Comparison of ENCODE assay signal across 11 mouse cellular contexts in genomic region chr17:87472879-87473278, GRCm38 (mm10). TPM values are rescaled to one million over a fixed set of nuclear protein-coding genes. Genes with fewer than 3 reads are reported as not detected.
DNase-seq lines count a peak whose midpoint lies in the region; ATAC-seq and TF ChIP-seq lines count a peak whose summit lies in the region.
"Had no signal": no experiment of that assay in that cellular context is flagged by ENCODE, and none has a peak within 500 bp of the region (broad histone marks: within the 10 kb centered on the region; RNA-seq: fewer than 3 reads in every experiment).

No protein-coding gene starts in this region.

- H3K36me3 ChIP-seq in forebrain, postnatal 0 days (ENCODE audit: insufficient read depth): no peaks in the 10 kb centered on the region
- H3K36me3 ChIP-seq in forebrain, embryonic 15.5 days: no peaks in the 10 kb centered on the region
- no peaks in the 10 kb centered on the region for H3K36me3 ChIP-seq in limb, embryonic 12.5 days
- H3K36me3 ChIP-seq in limb, embryonic 10.5 days: no peaks in the 10 kb centered on the region
- no peaks in the 10 kb centered on the region for H3K36me3 ChIP-seq in limb, embryonic 13.5 days
- H3K36me3 ChIP-seq in neural tube, embryonic 13.5 days: no peaks in the 10 kb centered on the region
- H3K36me3 ChIP-seq: midbrain, embryonic 12.5 days had no signal

- H3K9me3 ChIP-seq in forebrain, postnatal 0 days (ENCODE audit: low read length): no peaks in the 10 kb centered on the region
- H3K9me3 ChIP-seq in forebrain, embryonic 15.5 days: no peaks in the 10 kb centered on the region
- no peaks in the 10 kb centered on the region for H3K9me3 ChIP-seq in limb, embryonic 12.5 days
- H3K9me3 ChIP-seq in limb, embryonic 10.5 days (replicated peaks): no peaks in the 10 kb centered on the region
- no peaks in the 10 kb centered on the region for H3K9me3 ChIP-seq in limb, embryonic 13.5 days
- no peaks in the 10 kb centered on the region for H3K9me3 ChIP-seq in neural tube, embryonic 13.5 days
- H3K9me3 ChIP-seq: midbrain, embryonic 12.5 days had no signal

- H3K4me3 ChIP-seq in forebrain, postnatal 0 days (ENCODE audit: low read depth, low read length): no peak overlapping the region
- H3K4me3 ChIP-seq in forebrain, embryonic 15.5 days: no peak overlapping the region
- H3K4me3 ChIP-seq in limb, embryonic 12.5 days (replicated peaks): no peak overlapping the region
- H3K4me3 ChIP-seq in limb, embryonic 10.5 days: no peak overlapping the region
- H3K4me3 ChIP-seq in limb, embryonic 13.5 days: peak overlapping the region; percentile 40; the same call in 1 of the 2 replicates
- no peak overlapping the region for H3K4me3 ChIP-seq in neural tube, embryonic 13.5 days

- H3K4me1 ChIP-seq in forebrain, postnatal 0 days (ENCODE audit: insufficient read depth): peaks cover 20% of the 10 kb centered on the region
- peaks cover 25% of the 10 kb centered on the region for H3K4me1 ChIP-seq in forebrain, embryonic 15.5 days
- peaks cover 26% of the 10 kb centered on the region for H3K4me1 ChIP-seq in limb, embryonic 12.5 days (replicated peaks)
- H3K4me1 ChIP-seq in limb, embryonic 10.5 days: peaks cover 29% of the 10 kb centered on the region
- peaks cover 30% of the 10 kb centered on the region for H3K4me1 ChIP-seq in limb, embryonic 13.5 days
- peaks cover 33% of the 10 kb centered on the region for H3K4me1 ChIP-seq in neural tube, embryonic 13.5 days (replicated peaks)

- no peak for TF ChIP-seq CTCF in forebrain, postnatal 0 days (IDR thresholded peaks at IDR 0.05; ENCODE audit: low read depth)

- H3K27ac ChIP-seq in forebrain, postnatal 0 days (ENCODE audit: low read depth, low read length): peak overlapping the region; percentile 64
- no peak overlapping the region for H3K27ac ChIP-seq in forebrain, embryonic 15.5 days (replicated peaks)
- H3K27ac ChIP-seq in limb, embryonic 12.5 days: no peak overlapping the region
- no peak overlapping the region for H3K27ac ChIP-seq in limb, embryonic 10.5 days
- H3K27ac ChIP-seq in limb, embryonic 13.5 days: no peak overlapping the region
- H3K27ac ChIP-seq in neural tube, embryonic 13.5 days (replicated peaks): peak overlapping the region; percentile 75; the same call in 1 of the 2 replicates
- H3K27ac ChIP-seq: midbrain, embryonic 12.5 days had no signal

- no peak overlapping the region for H3K9ac ChIP-seq in forebrain, postnatal 0 days
- no peak overlapping the region for H3K9ac ChIP-seq in forebrain, embryonic 15.5 days (replicated peaks)
- no peak overlapping the region for H3K9ac ChIP-seq in limb, embryonic 12.5 days (replicated peaks)
- H3K9ac ChIP-seq in limb, embryonic 13.5 days: no peak overlapping the region
- H3K9ac ChIP-seq in neural tube, embryonic 13.5 days: no peak overlapping the region

- no peak overlapping the region for H3K4me2 ChIP-seq in forebrain, postnatal 0 days (ENCODE audit: low read depth)
- no peak overlapping the region for H3K4me2 ChIP-seq in forebrain, embryonic 15.5 days (replicated peaks)
- H3K4me2 ChIP-seq in limb, embryonic 12.5 days: peak overlapping the region; percentile 76; the same call in 1 of the 2 replicates
- H3K4me2 ChIP-seq in limb, embryonic 13.5 days (replicated peaks): peak overlapping the region; percentile 76
- H3K4me2 ChIP-seq in neural tube, embryonic 13.5 days: peak overlapping the region; percentile 65; the same call in 1 of the 2 replicates

- intact Hi-C loops in gastrocnemius, postnatal 14 days (cut with DNase I; ENCODE audit: low total_unique reads): no loop called here

- WGBS in forebrain, postnatal 0 days: 64% methylated on average over 10 of the region's 10 CpGs
- 55% methylated on average over 10 of the region's 10 CpGs for WGBS in forebrain, embryonic 15.5 days
- 52% methylated on average over 10 of the region's 10 CpGs for WGBS in limb, embryonic 12.5 days
- 57% methylated on average over 10 of the region's 10 CpGs for WGBS in limb, embryonic 10.5 days
- WGBS in limb, embryonic 13.5 days: 48% methylated on average over 10 of the region's 10 CpGs
- 61% methylated on average over 10 of the region's 10 CpGs for WGBS in neural tube, embryonic 13.5 days

- DNase-seq in forebrain, postnatal 0 days: peak; percentile 3
- DNase-seq in limb, embryonic 10.5 days (ENCODE audit: low spot score): no peak
- no peak for DNase-seq in thymus, postnatal 14 days
- no peak for DNase-seq in gastrocnemius, postnatal 14 days
- DNase-seq: gastrocnemius, postnatal 36 days had no signal

- ATAC-seq in forebrain, postnatal 0 days: no peak
- no peak for ATAC-seq in forebrain, embryonic 15.5 days (replicated peaks)
- ATAC-seq in limb, embryonic 12.5 days (ENCODE audit: insufficient number of reproducible peaks, insufficient read depth, low FRiP score, low TSS enrichment, low read depth): no peak
- no peak for ATAC-seq in limb, embryonic 13.5 days (ENCODE audit: low FRiP score, low read depth)
- no peak for ATAC-seq in neural tube, embryonic 13.5 days (ENCODE audit: low read depth)

- H3K27me3 ChIP-seq in forebrain, postnatal 0 days (ENCODE audit: insufficient read depth, low read length): no peaks in the 10 kb centered on the region
- no peaks in the 10 kb centered on the region for H3K27me3 ChIP-seq in forebrain, embryonic 15.5 days
- peaks cover 45% of the 10 kb centered on the region for H3K27me3 ChIP-seq in limb, embryonic 12.5 days
- H3K27me3 ChIP-seq in limb, embryonic 10.5 days (ENCODE audit: low read depth, poor library complexity, severe bottlenecking): peaks cover 46% of the 10 kb centered on the region
- peaks cover 34% of the 10 kb centered on the region for H3K27me3 ChIP-seq in limb, embryonic 13.5 days
- H3K27me3 ChIP-seq in neural tube, embryonic 13.5 days: 0 out of 2 replicates have a peak, but pooled peaks cover 2% of the 10 kb centered on the region

RNA-seq across cellular contexts. Expression of gene Calm2, which starts 26.1 kb away (rescaled TPM):
- total RNA-seq in forebrain, postnatal 0 days (2014; rRNA removed): 1,563 and 1,794 TPM in 2 replicates
- polyA plus RNA-seq in forebrain, postnatal 0 days (2015; fragmentation: Nextera tagmentation; extraction: Ambion mirVana): 3,264 and 3,401 TPM in 2 replicates
- polyA plus RNA-seq in forebrain, embryonic 15.5 days (2015; fragmentation: Nextera tagmentation; extraction: Ambion mirVana): 1,787 and 1,813 TPM in 2 replicates
- 850 and 865 TPM in 2 replicates for polyA plus RNA-seq in limb, embryonic 12.5 days (2016; fragmentation: Nextera tagmentation; extraction: Ambion mirVana)
- 1,008 and 1,019 TPM in 2 replicates for polyA plus RNA-seq in limb, embryonic 10.5 days (2016; fragmentation: Nextera tagmentation; extraction: Ambion mirVana)
- polyA plus RNA-seq in limb, embryonic 13.5 days (2015; fragmentation: Nextera tagmentation; extraction: Ambion mirVana): 943 and 968 TPM in 2 replicates
- 2,810 and 2,954 TPM in 2 replicates for polyA plus RNA-seq in neural tube, embryonic 13.5 days (2015; fragmentation: Nextera tagmentation; extraction: Ambion mirVana)
- 100 to 1,000 TPM; 175 to 251 TPM for total RNA-seq in gastrocnemius, postnatal 14 days (2021)

RNA-seq across cellular contexts. Expression of gene Stpg4, which starts 45.3 kb away (rescaled TPM):
- total RNA-seq in forebrain, postnatal 0 days (2014; rRNA removed): not detected in 2 replicates
- not detected in 2 replicates for polyA plus RNA-seq in forebrain, postnatal 0 days (2015; fragmentation: Nextera tagmentation; extraction: Ambion mirVana)
- polyA plus RNA-seq in forebrain, embryonic 15.5 days (2015; fragmentation: Nextera tagmentation; extraction: Ambion mirVana): not detected in 2 replicates
- polyA plus RNA-seq in limb, embryonic 12.5 days (2016; fragmentation: Nextera tagmentation; extraction: Ambion mirVana): not detected in 2 replicates
- polyA plus RNA-seq in limb, embryonic 10.5 days (2016; fragmentation: Nextera tagmentation; extraction: Ambion mirVana): not detected in 2 replicates
- not detected in 2 replicates for polyA plus RNA-seq in limb, embryonic 13.5 days (2015; fragmentation: Nextera tagmentation; extraction: Ambion mirVana)
- polyA plus RNA-seq in neural tube, embryonic 13.5 days (2015; fragmentation: Nextera tagmentation; extraction: Ambion mirVana): 0.78 TPM in 1 of 2 replicates, not detected in the other
- not detected for total RNA-seq in gastrocnemius, postnatal 14 days (2021)
- total RNA-seq: gastrocnemius, postnatal 36 days; layer of hippocampus, postnatal 14 days had no signal
- polyA plus RNA-seq: midbrain, embryonic 12.5 days had no signal

Comparison
In these comparisons a context has a peak if more than half of its experiments do, and no peak if none do; other contexts are left out.
1. H3K27ac ChIP-seq: peak in forebrain, postnatal 0 days (single experiment) and neural tube, embryonic 13.5 days (single experiment); none in forebrain, embryonic 15.5 days (single experiment), limb, embryonic 12.5 days (single experiment), limb, embryonic 10.5 days (single experiment) and limb, embryonic 13.5 days (single experiment).
2. H3K4me2 ChIP-seq: peak in limb, embryonic 12.5 days (single experiment), limb, embryonic 13.5 days (single experiment) and neural tube, embryonic 13.5 days (single experiment); none in forebrain, postnatal 0 days (single experiment) and forebrain, embryonic 15.5 days (single experiment).